Mouse (Mus musculus) bone marrow macrophage, adult 2 months (primary cell): ENCODE data around the gene Sgsm3.

ENCODE experiments used
- CTCF ChIP-seq: IDR thresholded peaks from 2 replicates; pipeline ENCODE4 v1.5.1; 2012; ENCODE audit warnings: low read depth, mild to moderate bottlenecking, low read length, moderate library complexity
- POLR2A ChIP-seq: IDR thresholded peaks from 2 replicates; pipeline ENCODE4 v1.6.1; 2012; ENCODE audit warnings: mild to moderate bottlenecking, low read depth, low read length, borderline replicate concordance

DNA sequence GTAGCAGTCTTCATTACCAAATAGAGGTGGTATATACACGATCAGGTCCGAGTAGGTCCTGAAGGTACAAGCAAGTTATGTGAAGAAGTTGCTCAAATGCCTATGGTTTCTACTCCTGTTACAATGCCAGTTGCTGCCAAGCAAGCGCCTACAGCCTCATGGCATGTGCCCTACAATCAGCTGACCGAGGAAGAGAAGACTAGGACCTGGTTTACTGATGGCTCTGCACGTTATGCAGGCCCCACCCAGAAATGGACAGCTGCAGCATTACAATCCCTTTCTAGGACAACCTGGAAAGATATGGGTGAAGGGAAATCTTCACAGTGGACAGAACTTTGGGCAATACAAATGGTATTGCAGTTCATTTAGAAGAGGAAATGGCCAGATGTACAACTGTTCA is 74.9 kb downstream of the Sgsm3 start:
- no peak for TF ChIP-seq CTCF
- TF ChIP-seq POLR2A = no peak
